ENCODE assay signal across 8 mouse cellular contexts in the genomic region with DNA sequence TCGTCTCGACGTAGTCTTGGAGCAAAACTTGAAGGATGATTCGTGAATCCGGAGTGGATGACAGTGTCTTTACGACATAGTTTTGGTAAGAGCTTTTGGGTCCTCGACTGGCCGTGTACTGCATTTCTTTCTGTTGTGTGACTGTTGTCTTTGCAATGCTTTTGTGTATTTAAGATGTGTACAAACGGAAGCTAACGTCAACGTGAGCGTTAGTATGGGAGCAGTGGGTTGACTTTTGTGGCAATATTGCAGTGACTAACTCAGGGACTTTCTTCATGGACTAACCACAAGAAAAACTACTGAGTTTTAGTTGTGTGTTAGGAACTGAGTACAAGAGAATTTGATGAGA. TPM values are rescaled to one million over a fixed set of nuclear protein-coding genes. Genes with fewer than 3 reads are reported as not detected.
A peak's percentile ranks its signal among the peaks of the same experiment; 100 is the strongest.
DNase-seq lines count a peak whose midpoint lies in the region; ATAC-seq and TF ChIP-seq lines count a peak whose summit lies in the region.

No protein-coding gene starts in this region.

- TF ChIP-seq CTCF in E14TG2a.4 (conservative IDR thresholded peaks at IDR 0.05; ENCODE audit: low read length) = no peak

- DNase-seq in heart, embryonic 10.5 days (ENCODE audit: low spot score) = no peak
- DNase-seq in heart, adult 11 months = no peak
- no peak for DNase-seq in gastrocnemius, postnatal 36 days
- no peak for DNase-seq in cerebellum, postnatal 4 days (ENCODE audit: low spot score in 2 of 2)
- DNase-seq in kidney, postnatal 25 days = no peak

- peak overlapping the region; percentile 94 for H3K27ac ChIP-seq in heart, embryonic 10.5 days

- H3K36me3 ChIP-seq in heart, embryonic 10.5 days = peaks cover 12% of the 10 kb centered on the region
- peaks cover 41% of the 10 kb centered on the region for H3K36me3 ChIP-seq in E14TG2a.4 (ENCODE audit: insufficient read depth, low read length)

- intact Hi-C loops in gastrocnemius, postnatal 36 days (cut with DNase I) = no loop called here

- H3K4me1 ChIP-seq in heart, embryonic 10.5 days = peaks cover 27% of the 10 kb centered on the region
- peaks cover 29% of the 10 kb centered on the region for H3K4me1 ChIP-seq in E14TG2a.4 (replicated peaks; ENCODE audit: low read depth, low read length)

- under 1% methylated on average over 12 of the region's 12 CpGs for WGBS in heart, embryonic 10.5 days

- peak; percentile 15 for ATAC-seq in granulocyte monocyte progenitor cell, adult 5-6 weeks (replicated peaks; ENCODE audit: poor library complexity, severe bottlenecking)
- peak; percentile 17 for ATAC-seq in megakaryocyte, adult 5-6 weeks (ENCODE audit: poor library complexity, severe bottlenecking)

- peak overlapping the region; percentile 84 for H3K4me3 ChIP-seq in heart, embryonic 10.5 days
- H3K4me3 ChIP-seq in E14TG2a.4 (replicated peaks; ENCODE audit: low read length) = peak overlapping the region; percentile 97

- H3K9me3 ChIP-seq in heart, embryonic 10.5 days = no peaks in the 10 kb centered on the region
- H3K9me3 ChIP-seq in E14TG2a.4 (ENCODE audit: low read length) = no peaks in the 10 kb centered on the region

- H3K27me3 ChIP-seq in heart, embryonic 10.5 days (ENCODE audit: insufficient read depth, poor library complexity, severe bottlenecking) = no peaks in the 10 kb centered on the region
- H3K27me3 ChIP-seq in E14TG2a.4 (ENCODE audit: insufficient read depth, low read length) = no peaks in the 10 kb centered on the region

RNA-seq across cellular contexts. Expression of a gene that starts 0.7 kb away (rescaled TPM):
- 21.6 and 25.5 TPM in 2 replicates for polyA plus RNA-seq in heart, embryonic 10.5 days (2016; fragmentation: Nextera tagmentation; extraction: Ambion mirVana)
- 8.4 and 25.6 TPM in 2 replicates for total RNA-seq in granulocyte monocyte progenitor cell, adult 5-6 weeks (2014; fragmentation: Nextera tagmentation)
- total RNA-seq in granulocyte monocyte progenitor cell, adult 5-6 weeks (2017) = 5.1 and 10.1 TPM in 2 replicates
- total RNA-seq in megakaryocyte, adult 5-6 weeks (2015) = 42.7 and 56.4 TPM in 2 replicates
- total RNA-seq in megakaryocyte, adult 5-6 weeks (2017) = 7.7 and 13.0 TPM in 2 replicates
- under 1 TPM; 0.52 to 0.64 TPM for total RNA-seq in gastrocnemius, postnatal 36 days (2021)

RNA-seq across cellular contexts. Expression of a gene that starts 0.8 kb away (rescaled TPM):
- 47.8 and 57.3 TPM in 2 replicates for polyA plus RNA-seq in heart, embryonic 10.5 days (2016; fragmentation: Nextera tagmentation; extraction: Ambion mirVana)
- total RNA-seq in granulocyte monocyte progenitor cell, adult 5-6 weeks (2014; fragmentation: Nextera tagmentation) = 42.5 and 44.6 TPM in 2 replicates
- 27.6 and 33.5 TPM in 2 replicates for total RNA-seq in granulocyte monocyte progenitor cell, adult 5-6 weeks (2017)
- total RNA-seq in megakaryocyte, adult 5-6 weeks (2015) = 18.3 and 20.9 TPM in 2 replicates
- 12.8 and 15.3 TPM in 2 replicates for total RNA-seq in megakaryocyte, adult 5-6 weeks (2017)
- total RNA-seq in gastrocnemius, postnatal 36 days (2021) = 10 to 100 TPM; 11.4 to 11.7 TPM

RNA-seq across cellular contexts. Expression of a gene that starts 36.6 kb away (rescaled TPM):
- 6.9 and 8.7 TPM in 2 replicates for polyA plus RNA-seq in heart, embryonic 10.5 days (2016; fragmentation: Nextera tagmentation; extraction: Ambion mirVana)
- total RNA-seq in granulocyte monocyte progenitor cell, adult 5-6 weeks (2014; fragmentation: Nextera tagmentation) = 7.2 and 10.0 TPM in 2 replicates
- 5.0 and 5.7 TPM in 2 replicates for total RNA-seq in granulocyte monocyte progenitor cell, adult 5-6 weeks (2017)
- total RNA-seq in megakaryocyte, adult 5-6 weeks (2015) = 5.2 and 5.8 TPM in 2 replicates
- total RNA-seq in megakaryocyte, adult 5-6 weeks (2017) = 7.0 TPM in 2 replicates
- 1 to 10 TPM; 5.3 to 7.1 TPM for total RNA-seq in gastrocnemius, postnatal 36 days (2021)
